Mouse (Mus musculus) lung, adult 2 months (tissue): ENCODE data around the gene Derl3.

Experiments
- CTCF ChIP-seq: fragments of 200-500 bp; IDR thresholded peaks from 2 replicates; pipeline ENCODE4 v1.5.1; 2011; ENCODE audit warnings: mild to moderate bottlenecking, low read length, control low read depth; ENCODE audit not compliant: insufficient read depth
- POLR2A ChIP-seq: fragments of 200-500 bp; IDR thresholded peaks from 2 replicates; pipeline ENCODE4 v1.6.1; 2011; ENCODE audit warnings: low read depth, mild to moderate bottlenecking, control low read depth, low read length, borderline replicate concordance; ENCODE audit errors: extremely low read depth

DNA sequence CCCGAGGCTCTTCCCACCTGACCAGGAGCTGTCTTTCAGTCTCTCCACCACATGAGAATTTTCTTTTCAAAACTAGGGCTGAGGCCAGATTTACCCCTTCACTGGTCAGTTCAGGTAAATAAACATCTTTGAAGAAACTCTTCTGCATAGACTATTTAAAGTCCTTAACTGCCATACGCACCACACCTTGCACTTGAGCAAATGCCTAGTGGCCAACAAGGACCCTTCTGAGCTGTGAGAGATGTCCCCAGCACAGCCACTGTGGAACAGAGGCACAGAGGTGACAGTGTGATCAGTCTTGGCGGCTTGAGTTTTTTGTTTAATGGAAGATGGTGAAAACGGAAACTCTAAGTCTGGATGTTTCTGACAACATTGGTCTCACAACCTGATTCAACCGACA lies 25.8 kb downstream of the Derl3 start:
- TF ChIP-seq POLR2A (no peak), CTCF (no peak)
